Mouse (Mus musculus): Measurements from ENCODE around the gene Macrod1.

The Macrod1 gene

GRCm38 (mm10) chr19:7205326-7205725 is 148.7 kb downstream of the Macrod1 start:
- DNase-seq: no peak

DNA sequence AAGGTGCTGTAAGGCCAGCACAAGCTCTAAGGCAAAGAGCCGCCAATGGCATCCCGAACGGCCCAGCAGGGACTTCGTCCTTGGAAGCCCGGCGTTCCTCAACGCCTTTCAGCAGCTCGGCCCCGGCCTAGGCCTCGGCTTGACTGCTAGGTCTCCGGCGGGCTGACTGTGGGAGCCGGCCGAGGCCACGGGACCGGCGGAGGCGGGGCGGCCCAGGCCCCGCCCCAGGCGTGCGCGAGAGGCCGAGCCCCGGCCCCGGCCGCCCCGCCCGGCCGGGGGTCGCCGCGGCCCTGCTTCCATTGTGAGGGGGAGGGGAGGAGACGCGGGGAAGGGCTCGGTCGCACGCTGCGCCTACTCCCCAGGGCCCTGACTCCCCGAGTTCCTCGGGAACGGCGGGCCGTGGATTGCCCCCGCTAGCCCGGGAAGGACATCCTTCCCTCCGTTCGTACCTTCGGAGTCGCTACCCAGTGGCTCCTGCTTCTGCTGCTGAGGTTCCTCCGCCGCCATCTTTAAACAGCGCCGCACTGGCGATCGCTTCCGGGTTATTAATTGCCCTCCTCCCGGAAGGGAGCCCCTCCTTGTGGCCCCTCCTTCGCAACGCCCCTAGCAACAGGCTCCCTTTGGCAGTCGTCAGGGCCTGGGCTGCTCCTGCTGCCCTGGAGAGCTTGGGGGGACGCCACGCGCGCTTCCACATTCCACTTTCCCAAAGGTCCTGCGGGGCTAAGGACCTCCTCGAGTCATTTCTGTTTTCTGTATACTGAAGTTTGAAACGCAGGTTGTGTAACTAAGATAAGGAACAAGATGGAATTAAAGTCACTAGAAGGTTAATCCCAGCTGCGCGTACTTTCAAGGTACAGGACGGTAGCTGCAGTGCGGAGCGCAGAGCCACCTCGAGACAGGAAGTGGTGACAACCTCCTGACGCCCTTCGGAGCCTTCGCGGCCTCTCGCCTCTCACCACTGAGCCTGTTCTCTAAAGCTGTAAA is 149.4 kb downstream of the Macrod1 start, which contains the start of gene Otub1:
TSS of gene Otub1 (minus strand) at position 564 of the 984 bp plus-strand sequence.
- DNase-seq: peak; percentile 94

GRCm38 (mm10) chr19:7209907-7210646 is 153.5 kb downstream of the Macrod1 start:
- no peak for DNase-seq

DNA sequence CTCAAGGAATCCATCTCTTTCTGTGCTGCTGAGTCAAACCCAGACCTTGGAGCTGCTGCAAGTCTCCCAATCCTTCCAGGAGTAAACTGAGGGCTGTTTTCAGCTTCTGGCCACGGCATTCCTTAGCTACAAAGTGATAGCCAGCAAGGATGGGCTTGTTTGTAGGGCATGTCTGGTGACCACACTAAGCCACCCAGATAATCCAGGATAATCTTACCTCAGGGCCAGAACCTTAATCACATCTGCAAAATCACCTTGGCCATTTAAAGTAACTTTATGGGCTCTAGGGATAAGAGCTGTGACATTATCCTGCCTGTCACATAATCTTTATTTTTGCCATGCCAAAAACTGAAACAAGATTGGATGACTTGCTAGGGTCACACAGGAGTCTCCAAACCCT is 155.6 kb downstream of the Macrod1 start:
- DNase-seq: no peak

DNA sequence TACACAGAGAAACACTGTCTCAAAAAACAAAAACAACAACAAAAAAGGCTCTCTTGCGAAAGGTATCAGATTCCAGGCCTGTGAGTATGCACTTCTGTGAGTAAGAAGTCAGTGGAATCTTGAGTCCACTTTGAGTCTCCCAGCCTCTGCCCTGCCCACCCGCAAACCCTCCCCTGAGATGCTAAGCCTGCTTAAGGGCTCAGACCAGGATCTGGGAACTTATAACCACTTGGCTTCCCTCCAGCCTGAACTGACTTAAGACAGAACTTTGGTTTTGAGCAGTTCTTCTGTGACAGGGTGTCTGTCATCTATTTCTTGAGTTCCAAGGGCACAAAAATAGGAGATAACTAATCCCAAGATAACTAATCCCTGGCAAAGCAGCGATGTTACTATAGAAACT is 156.4 kb downstream of the Macrod1 start:
- DNase-seq: no peak

- DNase-seq: no peak
Observed at GRCm38 (mm10) chr19:7214484-7214883, 157.9 kb downstream of the Macrod1 start.

GRCm38 (mm10) chr19:7217162-7217925 is 160.7 kb downstream of the Macrod1 start, which contains the start of gene Cox8a:
Gene Cox8a, minus strand, starts transcription at chr19:7217616.
- DNase-seq: peak; percentile 91

GRCm38 (mm10) chr19:7217926-7218267 is 161.3 kb downstream of the Macrod1 start:
- DNase-seq: no peak

- DNase-seq: no peak
Observed at GRCm38 (mm10) chr19:7218753-7219152, 162.1 kb downstream of the Macrod1 start.

DNA sequence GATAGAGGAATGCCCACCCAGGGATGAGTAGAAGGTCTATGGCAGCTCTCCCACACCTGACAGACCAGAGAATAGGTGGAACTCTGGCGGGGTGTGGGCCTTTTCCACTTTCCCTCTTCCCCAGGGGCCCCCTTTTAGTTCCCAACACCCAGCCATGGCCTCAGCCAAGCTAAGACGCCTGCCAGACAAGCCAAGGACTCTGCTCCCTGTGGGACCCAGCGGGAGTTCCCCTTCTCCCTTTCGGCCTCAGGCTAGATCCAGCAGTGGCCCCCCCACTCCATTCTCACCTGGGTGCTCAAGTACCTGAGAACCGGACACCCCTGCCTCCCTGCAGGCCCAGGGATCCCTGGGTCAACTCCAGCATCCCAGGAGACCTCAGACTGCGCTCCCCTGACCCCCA is 165.6 kb downstream of the Macrod1 start:
- DNase-seq: no peak

GRCm38 (mm10) chr19:7223488-7223887 is 166.9 kb downstream of the Macrod1 start:
- no peak for DNase-seq

- no peak for DNase-seq
Observed at GRCm38 (mm10) chr19:7224253-7224652, 167.6 kb downstream of the Macrod1 start.

- DNase-seq: no peak
Observed at GRCm38 (mm10) chr19:7225096-7225690, 168.6 kb downstream of the Macrod1 start.

DNA sequence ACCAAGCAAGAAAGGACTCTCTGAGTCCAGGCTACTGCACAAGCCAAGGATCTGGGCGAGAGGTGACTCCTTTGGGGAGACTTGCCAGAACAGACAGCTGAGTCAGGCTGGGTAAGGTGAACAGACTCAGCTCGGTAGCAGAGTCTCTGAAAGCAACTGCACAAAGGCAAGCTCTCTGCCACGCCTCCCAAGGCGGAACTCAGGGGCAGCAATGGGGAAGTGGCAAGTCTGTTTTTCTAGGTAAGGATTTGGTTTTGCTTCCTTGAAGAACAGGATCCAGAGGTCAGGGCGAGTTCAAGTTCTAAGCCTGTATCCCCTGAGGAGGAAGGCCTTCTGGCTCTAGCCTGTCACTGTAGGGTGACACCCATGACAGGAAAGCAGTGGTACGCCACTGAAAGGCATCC is 169.9 kb downstream of the Macrod1 start:
- no peak for DNase-seq

DNA sequence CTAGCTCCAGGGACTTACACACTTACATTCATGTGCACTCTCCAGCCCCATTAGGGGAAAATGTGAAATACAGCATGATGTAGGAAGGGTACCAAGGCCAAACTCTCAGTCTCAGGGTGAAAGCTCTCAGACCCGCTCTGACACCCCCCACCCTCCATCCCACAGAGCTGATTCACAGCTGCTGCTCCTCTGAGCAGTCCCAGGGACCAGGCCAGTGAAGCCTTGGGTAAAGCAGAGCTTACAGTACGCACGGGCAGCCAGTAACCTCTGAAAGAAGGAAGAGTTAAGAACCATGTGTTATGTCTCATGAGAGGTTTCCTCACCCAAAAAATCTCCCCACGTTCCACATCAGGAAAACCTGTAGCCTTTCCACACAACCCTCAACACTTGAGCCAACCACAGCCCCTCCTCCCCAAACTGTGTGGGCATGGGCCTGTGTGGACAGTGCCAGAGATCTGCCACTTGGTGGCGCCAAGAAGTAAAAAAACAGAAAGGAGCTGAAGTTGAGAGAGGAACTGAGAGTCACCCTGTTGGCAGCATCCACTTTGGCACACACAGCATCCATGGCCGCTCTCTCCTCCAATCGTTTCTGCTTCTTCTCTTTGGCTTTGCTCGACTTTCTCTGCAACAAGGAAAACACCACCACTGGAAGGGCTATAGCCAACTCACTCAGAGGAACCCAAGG is 178.1 kb downstream of the Macrod1 start:
- peak; percentile 83 for DNase-seq

GRCm38 (mm10) chr19:7235461-7235860 is 178.9 kb downstream of the Macrod1 start:
- no peak for DNase-seq

DNA sequence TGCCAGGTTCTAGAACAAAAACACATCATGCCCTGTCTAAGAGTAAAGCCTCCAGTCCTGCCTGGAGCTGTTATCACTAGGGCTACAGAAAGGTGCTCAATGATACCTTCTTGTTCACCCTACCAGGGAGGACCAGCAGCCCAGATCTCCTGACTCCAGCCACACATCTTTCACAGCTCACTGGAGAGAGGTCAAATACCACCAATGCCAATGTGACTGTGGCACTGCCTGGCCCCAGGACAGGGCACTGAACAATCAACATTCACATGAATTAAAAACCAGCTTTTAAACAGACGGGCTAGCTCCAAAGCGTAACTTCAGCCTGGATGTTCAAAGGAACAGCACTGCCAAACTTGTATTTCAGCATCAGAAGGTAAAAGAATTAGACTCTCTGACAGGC is 179.4 kb downstream of the Macrod1 start:
- DNase-seq: no peak

DNA sequence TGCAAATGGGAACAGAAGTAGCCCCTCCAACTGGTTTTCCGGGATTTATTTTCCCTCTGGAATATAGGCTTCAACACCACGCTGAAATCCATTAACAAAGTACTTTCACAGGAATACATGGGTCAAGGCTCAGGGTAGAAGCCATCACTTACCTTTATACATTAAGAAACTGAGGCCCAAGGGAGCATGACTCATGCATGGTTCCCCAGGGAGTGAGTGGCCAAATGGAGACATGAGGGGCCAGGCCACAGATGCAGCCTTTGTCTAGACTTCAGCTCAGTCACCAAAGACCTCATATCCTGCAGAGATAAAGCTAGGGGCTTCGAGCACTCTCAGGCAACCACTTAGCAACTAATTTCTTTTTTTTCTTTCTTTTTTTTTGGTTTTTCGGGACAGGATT is 180.1 kb downstream of the Macrod1 start:
- DNase-seq: no peak

DNA sequence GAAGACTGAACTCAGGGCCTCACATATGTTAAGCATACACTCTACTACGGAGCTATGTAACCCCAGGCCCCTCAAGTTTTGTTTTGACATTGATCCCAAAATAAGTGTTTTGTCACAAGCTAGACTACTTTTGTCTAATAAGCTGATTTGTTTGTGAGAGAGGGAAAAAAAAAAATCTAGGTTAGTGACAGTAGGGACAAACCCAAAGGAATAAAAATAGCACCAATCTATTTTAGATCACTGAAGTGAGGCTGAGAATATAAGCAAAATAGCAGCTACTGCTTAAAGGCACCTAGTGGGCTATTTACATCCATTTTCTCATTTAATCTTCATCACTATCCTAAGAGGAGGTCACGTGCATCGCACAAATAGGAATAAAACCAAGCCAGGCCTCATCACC is 183.0 kb downstream of the Macrod1 start:
- no peak for DNase-seq

DNA sequence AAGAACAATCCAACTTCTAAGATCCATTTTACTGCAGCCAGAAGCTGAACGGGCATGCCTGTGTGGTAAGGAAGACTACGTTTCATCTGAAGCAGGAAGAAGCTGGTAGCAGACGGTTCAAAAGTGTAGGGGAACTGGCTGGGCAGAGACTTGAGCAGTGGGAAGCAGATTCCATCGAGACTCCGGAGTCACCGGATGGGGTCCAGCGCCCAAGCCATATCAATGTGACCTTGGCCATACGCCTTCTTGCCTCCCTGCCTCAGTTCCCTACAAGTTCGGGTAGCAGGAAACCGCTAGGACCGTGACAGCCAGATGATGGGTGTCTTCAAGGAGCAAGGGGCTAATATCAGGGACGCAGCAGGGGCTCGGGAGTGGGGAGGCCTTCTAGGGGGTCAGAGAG is 183.7 kb downstream of the Macrod1 start:
- DNase-seq: peak; percentile 40

- DNase-seq: peak; percentile 95
Observed at GRCm38 (mm10) chr19:7240782-7241690, 184.4 kb downstream of the Macrod1 start, which contains the start of gene Naa40. Gene Naa40, minus strand, starts transcription at chr19:7241183.

All from thymus, postnatal 14 days (tissue).